Mouse (Mus musculus): ENCODE results near the gene Tmem56. TPM values are rescaled to one million over a fixed set of nuclear protein-coding genes. Genes with fewer than 3 reads are reported as not detected.

The Tmem56 gene
- polyA plus RNA-seq (2015; fragmentation: Nextera tagmentation; extraction: Ambion mirVana) = 0.79 and 1.2 TPM in 2 replicates

GRCm38 (mm10) chr3:121282998-121283397, at the start of gene Tmem56:
TSS of gene Tmem56 (minus strand) at chr3:121283098.
- no peak for ATAC-seq (ENCODE audit: extremely low read depth, insufficient number of reproducible peaks, low FRiP score, low TSS enrichment)
- Histone ChIP-seq H3K27ac (replicated peaks) (no peak within 1 kb of the TSS), H3K4me2 (no peak within 1 kb of the TSS), H3K9me3 (no peaks in the 10 kb centered on the region), H3K36me3 (no peaks in the 10 kb centered on the region), H3K9ac (no peak within 1 kb of the TSS), H3K4me1 (no peaks in the 10 kb centered on the region), H3K27me3 (replicated peaks) (no peaks in the 10 kb centered on the region), H3K4me3 (no peak within 1 kb of the TSS)
- 77% methylated on average over 4 of the region's 4 CpGs for WGBS

- no peak overlapping the region for H3K4me3 ChIP-seq
- ATAC-seq (ENCODE audit: extremely low read depth, insufficient number of reproducible peaks, low FRiP score, low TSS enrichment) = no peak
- no peak overlapping the region for H3K9ac ChIP-seq
- no peak overlapping the region for H3K4me2 ChIP-seq
- 0 out of 2 replicates have a peak overlapping the region, but pooled peaks have one; percentile 40 for H3K27ac ChIP-seq (replicated peaks)
- no peaks in the 10 kb centered on the region for H3K27me3 ChIP-seq (replicated peaks)
- peaks cover 8% of the 10 kb centered on the region for H3K4me1 ChIP-seq
- no peaks in the 10 kb centered on the region for H3K9me3 ChIP-seq
- 61% methylated on average over 7 of the region's 7 CpGs for WGBS
- peaks cover 17% of the 10 kb centered on the region for H3K36me3 ChIP-seq
These were observed 47.3 kb upstream of the Tmem56 start for GRCm38 (mm10) chr3:121330244-121330646.

GRCm38 (mm10) chr3:121329647-121330046, 46.7 kb upstream of the Tmem56 start:
- H3K9me3 ChIP-seq = no peaks in the 10 kb centered on the region
- no peak overlapping the region for H3K4me2 ChIP-seq
- peaks cover 17% of the 10 kb centered on the region for H3K36me3 ChIP-seq
- H3K9ac ChIP-seq = no peak overlapping the region
- H3K27ac ChIP-seq (replicated peaks) = no peak overlapping the region
- ATAC-seq (ENCODE audit: extremely low read depth, insufficient number of reproducible peaks, low FRiP score, low TSS enrichment) = no peak
- H3K27me3 ChIP-seq (replicated peaks) = no peaks in the 10 kb centered on the region
- H3K4me1 ChIP-seq = peaks cover 8% of the 10 kb centered on the region
- H3K4me3 ChIP-seq = no peak overlapping the region
- 60% methylated on average over 10 of the region's 10 CpGs for WGBS

GRCm38 (mm10) chr3:121327406-121327805, 44.5 kb upstream of the Tmem56 start:
- H3K4me2 ChIP-seq = no peak overlapping the region
- no peak overlapping the region for H3K27ac ChIP-seq (replicated peaks)
- H3K4me3 ChIP-seq = no peak overlapping the region
- 67% methylated on average over 5 of the region's 5 CpGs for WGBS
- H3K27me3 ChIP-seq (replicated peaks) = no peaks in the 10 kb centered on the region
- peaks cover 29% of the 10 kb centered on the region for H3K36me3 ChIP-seq
- no peaks in the 10 kb centered on the region for H3K9me3 ChIP-seq
- no peak for ATAC-seq (ENCODE audit: extremely low read depth, insufficient number of reproducible peaks, low FRiP score, low TSS enrichment)
- peaks cover 5% of the 10 kb centered on the region for H3K4me1 ChIP-seq
- H3K9ac ChIP-seq = no peak overlapping the region

GRCm38 (mm10) chr3:121323371-121323770, 40.5 kb upstream of the Tmem56 start:
- ATAC-seq (ENCODE audit: extremely low read depth, insufficient number of reproducible peaks, low FRiP score, low TSS enrichment) = no peak
- Histone ChIP-seq H3K27me3 (replicated peaks) (no peaks in the 10 kb centered on the region), H3K4me1 (no peaks in the 10 kb centered on the region), H3K9ac (no peak overlapping the region), H3K4me2 (no peak overlapping the region), H3K9me3 (no peaks in the 10 kb centered on the region), H3K4me3 (no peak overlapping the region), H3K36me3 (peaks cover 30% of the 10 kb centered on the region), H3K27ac (replicated peaks) (no peak overlapping the region)
- WGBS = 91% methylated on average over 15 of the region's 15 CpGs

- Histone ChIP-seq H3K27ac (replicated peaks) (no peak overlapping the region), H3K27me3 (replicated peaks) (no peaks in the 10 kb centered on the region), H3K9me3 (0 out of 2 replicates have a peak, but pooled peaks cover under 1% of the 10 kb centered on the region), H3K9ac (no peak overlapping the region), H3K4me2 (no peak overlapping the region), H3K4me3 (no peak overlapping the region), H3K36me3 (peaks cover 36% of the 10 kb centered on the region), H3K4me1 (no peaks in the 10 kb centered on the region)
- 87% methylated on average over 1 of the region's 1 CpGs for WGBS
- ATAC-seq (ENCODE audit: extremely low read depth, insufficient number of reproducible peaks, low FRiP score, low TSS enrichment) = no peak
These were observed 38.0 kb upstream of the Tmem56 start for GRCm38 (mm10) chr3:121320896-121321295.

GRCm38 (mm10) chr3:121319906-121320305, 37.0 kb upstream of the Tmem56 start:
- H3K4me2 ChIP-seq = no peak overlapping the region
- no peaks in the 10 kb centered on the region for H3K27me3 ChIP-seq (replicated peaks)
- no peaks in the 10 kb centered on the region for H3K4me1 ChIP-seq
- no peak overlapping the region for H3K9ac ChIP-seq
- WGBS = 87% methylated on average over 6 of the region's 6 CpGs
- H3K9me3 ChIP-seq = 0 out of 2 replicates have a peak, but pooled peaks cover 3% of the 10 kb centered on the region
- ATAC-seq (ENCODE audit: extremely low read depth, insufficient number of reproducible peaks, low FRiP score, low TSS enrichment) = no peak
- H3K27ac ChIP-seq (replicated peaks) = no peak overlapping the region
- peaks cover 43% of the 10 kb centered on the region for H3K36me3 ChIP-seq
- no peak overlapping the region for H3K4me3 ChIP-seq

- no peak for ATAC-seq (ENCODE audit: extremely low read depth, insufficient number of reproducible peaks, low FRiP score, low TSS enrichment)
- no peak overlapping the region for H3K9ac ChIP-seq
- peaks cover 23% of the 10 kb centered on the region for H3K36me3 ChIP-seq
- no peak overlapping the region for H3K27ac ChIP-seq (replicated peaks)
- WGBS = 94% methylated on average over 7 of the region's 7 CpGs
- no peak overlapping the region for H3K4me2 ChIP-seq
- no peak overlapping the region for H3K4me3 ChIP-seq
- H3K9me3 ChIP-seq = 0 out of 2 replicates have a peak, but pooled peaks cover 3% of the 10 kb centered on the region
- H3K27me3 ChIP-seq (replicated peaks) = no peaks in the 10 kb centered on the region
- H3K4me1 ChIP-seq = no peaks in the 10 kb centered on the region
These were observed 32.6 kb upstream of the Tmem56 start for GRCm38 (mm10) chr3:121315498-121315897.

- Histone ChIP-seq H3K4me1 (no peaks in the 10 kb centered on the region), H3K27ac (replicated peaks) (no peak overlapping the region), H3K4me2 (no peak overlapping the region), H3K27me3 (replicated peaks) (no peaks in the 10 kb centered on the region), H3K9me3 (0 out of 2 replicates have a peak, but pooled peaks cover 3% of the 10 kb centered on the region), H3K36me3 (peaks cover 18% of the 10 kb centered on the region), H3K4me3 (no peak overlapping the region), H3K9ac (no peak overlapping the region)
- 80% methylated on average over 6 of the region's 6 CpGs for WGBS
- ATAC-seq (ENCODE audit: extremely low read depth, insufficient number of reproducible peaks, low FRiP score, low TSS enrichment) = no peak
These were observed 31.3 kb upstream of the Tmem56 start for GRCm38 (mm10) chr3:121314149-121314548.

- Histone ChIP-seq H3K9me3 (0 out of 2 replicates have a peak, but pooled peaks cover 3% of the 10 kb centered on the region), H3K4me2 (no peak overlapping the region), H3K27ac (replicated peaks) (no peak overlapping the region), H3K36me3 (peaks cover 18% of the 10 kb centered on the region), H3K9ac (no peak overlapping the region), H3K4me3 (no peak overlapping the region), H3K27me3 (replicated peaks) (no peaks in the 10 kb centered on the region), H3K4me1 (no peaks in the 10 kb centered on the region)
- 75% methylated on average over 9 of the region's 9 CpGs for WGBS
- ATAC-seq (ENCODE audit: extremely low read depth, insufficient number of reproducible peaks, low FRiP score, low TSS enrichment) = no peak
These were observed 30.1 kb upstream of the Tmem56 start for GRCm38 (mm10) chr3:121312979-121313378.

- no peak overlapping the region for H3K4me3 ChIP-seq
- 75% methylated on average over 6 of the region's 6 CpGs for WGBS
- no peak for ATAC-seq (ENCODE audit: extremely low read depth, insufficient number of reproducible peaks, low FRiP score, low TSS enrichment)
These were observed 29.5 kb upstream of the Tmem56 start for GRCm38 (mm10) chr3:121312426-121312825.

GRCm38 (mm10) chr3:121309896-121310714, 27.2 kb upstream of the Tmem56 start:
- Histone ChIP-seq H3K4me1 (no peaks in the 10 kb centered on the region), H3K4me3 (no peak overlapping the region), H3K9me3 (no peaks in the 10 kb centered on the region), H3K4me2 (no peak overlapping the region), H3K27ac (replicated peaks) (no peak overlapping the region), H3K36me3 (peaks cover 9% of the 10 kb centered on the region), H3K9ac (no peak overlapping the region), H3K27me3 (replicated peaks) (no peaks in the 10 kb centered on the region)
- 85% methylated on average over 16 of the region's 16 CpGs for WGBS
- no peak for ATAC-seq (ENCODE audit: extremely low read depth, insufficient number of reproducible peaks, low FRiP score, low TSS enrichment)

More at GRCm38 (mm10) chr3:121312426-121312825, 29.5 kb upstream of the Tmem56 start:
- peaks cover 18% of the 10 kb centered on the region for H3K36me3 ChIP-seq
- H3K9ac ChIP-seq = no peak overlapping the region
- no peaks in the 10 kb centered on the region for H3K27me3 ChIP-seq (replicated peaks)
- no peak overlapping the region for H3K4me2 ChIP-seq
- no peak overlapping the region for H3K27ac ChIP-seq (replicated peaks)
- no peaks in the 10 kb centered on the region for H3K4me1 ChIP-seq
- 0 out of 2 replicates have a peak, but pooled peaks cover 3% of the 10 kb centered on the region for H3K9me3 ChIP-seq
